Mouse (Mus musculus) embryonic facial prominence, embryonic 12.5 days (tissue): ENCODE measurements around the gene Zkscan4. TPM values are rescaled to one million over a fixed set of nuclear protein-coding genes. Genes with fewer than 3 reads are reported as not detected.
"Not testable (repeated sequence)": the region's sequence is repeated elsewhere in the genome, so short reads cannot be mapped to it uniquely, and the experiment has no call there.

Experiments used
- ATAC-seq: fragments of 200-750 bp; cut with Nextera tagmentation; 2 replicates; pipeline ENCODE4 v1.8.0; 2017; ENCODE audit not compliant: insufficient number of reproducible peaks, insufficient read depth, low FRiP score, low TSS enrichment
- H3K27ac ChIP-seq: fragments of 300-500 bp; sonication (generic); 2 replicates; pipeline ENCODE4 v1.5.1; 2016; ENCODE audit warnings: mild to moderate bottlenecking
- H3K27me3 ChIP-seq: fragments of 300-500 bp; sonication (generic); 2 replicates; pipeline ENCODE4 v1.6.1; 2016; ENCODE audit warnings: mild to moderate bottlenecking, moderate library complexity
- H3K36me3 ChIP-seq: fragments of 300-500 bp; sonication (generic); 2 replicates; pipeline ENCODE4 v1.6.1; 2016; ENCODE audit warnings: mild to moderate bottlenecking
- H3K4me1 ChIP-seq: fragments of 300-500 bp; sonication (generic); 2 replicates; pipeline ENCODE4 v1.6.1; 2016
- H3K4me2 ChIP-seq: fragments of 300-500 bp; sonication (generic); replicated peaks from 2 replicates; pipeline ENCODE4 v1.6.1; 2016; ENCODE audit warnings: mild to moderate bottlenecking, moderate library complexity
- H3K4me3 ChIP-seq: fragments of 300-500 bp; sonication (generic); 2 replicates; pipeline ENCODE4 v1.5.1; 2016; ENCODE audit warnings: mild to moderate bottlenecking
- H3K9ac ChIP-seq: fragments of 300-500 bp; sonication (generic); 2 replicates; pipeline ENCODE4 v1.6.1; 2016; ENCODE audit warnings: mild to moderate bottlenecking, moderate library complexity
- H3K9me3 ChIP-seq: fragments of 300-500 bp; sonication (generic); 2 replicates; pipeline ENCODE4 v1.6.1; 2016; ENCODE audit warnings: mild to moderate bottlenecking, moderate library complexity
- WGBS: fragments of 180-500 bp; shearing (Covaris S2); methylation state at CpG from one replicate; pipeline ENCODE4 v1.1.7; 2016; 5-methylcytosine and 5-hydroxymethylcytosine counted together
- polyA plus RNA-seq: library from polyadenylated mRNA; unstranded; fragments of >200 nt; fragmentation: Nextera tagmentation; extraction: Ambion mirVana; gene quantifications from 2 replicates; pipeline ENCODE4 v1.2.1, GENCODE M21; 2016

Gene Zkscan4
- polyA plus RNA-seq = 3.6 and 4.4 TPM in 2 replicates

DNA sequence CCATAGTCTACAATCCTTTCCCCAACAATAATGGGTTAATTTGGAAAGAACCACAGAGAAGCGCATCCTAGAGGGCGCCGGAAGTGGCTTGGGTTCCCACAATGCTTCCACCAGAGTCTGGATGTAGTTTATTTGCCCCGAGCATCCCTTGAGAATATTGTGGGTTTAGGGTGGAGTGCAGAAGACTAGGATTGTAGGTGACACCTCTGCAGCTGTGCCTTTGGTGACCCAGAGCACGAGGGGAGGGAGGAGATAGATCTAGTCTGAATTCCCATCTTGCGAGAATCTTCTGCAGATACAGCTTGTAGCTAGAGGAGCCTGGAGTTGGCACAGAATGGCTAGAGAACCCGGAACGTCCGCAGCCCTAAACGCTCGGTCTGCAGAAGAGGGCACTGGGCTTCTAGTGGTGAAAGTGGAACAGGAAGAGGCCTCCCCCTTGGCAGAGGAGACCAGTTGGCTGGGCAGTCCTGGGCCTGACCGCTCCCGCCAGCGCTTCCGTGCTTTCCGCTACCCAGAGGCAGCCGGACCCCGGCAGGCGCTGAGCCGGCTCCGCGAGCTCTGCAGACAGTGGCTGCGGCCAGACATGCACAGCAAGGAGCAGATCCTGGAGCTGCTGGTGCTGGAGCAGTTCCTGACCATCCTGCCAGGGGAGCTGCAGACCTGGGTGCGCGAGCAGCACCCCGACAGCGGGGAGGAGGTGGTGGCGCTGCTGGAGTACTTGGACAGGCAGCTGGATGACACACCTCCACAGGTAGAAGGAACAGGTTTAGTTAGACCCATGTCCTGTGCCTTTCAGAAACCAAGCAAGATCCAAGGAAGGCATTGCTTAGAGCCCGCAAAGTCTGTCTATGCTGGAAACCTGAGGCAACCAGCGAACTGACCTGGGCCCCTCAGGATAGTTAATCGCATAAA lies at the start of gene Zkscan4, which contains the start of gene Gm10065:
Zkscan4 (plus strand) TSS at position 149 of the 912 bp plus-strand sequence.
Gm10065 (minus strand) TSS at position 683 of the 912 bp plus-strand sequence.
- peak; percentile 41; the same call in 1 of the 2 replicates for ATAC-seq
- H3K27ac ChIP-seq = peak within 1 kb of the TSS; percentile 50; the same call in 1 of the 2 replicates
- H3K4me1 ChIP-seq, H3K27me3 ChIP-seq, H3K36me3 ChIP-seq, H3K9me3 ChIP-seq: not testable (repeated sequence)
- peak within 1 kb of the TSS; percentile 60 for H3K9ac ChIP-seq
- peak within 1 kb of the TSS; percentile 53 for H3K4me3 ChIP-seq
- peak within 1 kb of the TSS; percentile 59 for H3K4me2 ChIP-seq
- WGBS = 3% methylated on average over 31 of the region's 31 CpGs

DNA sequence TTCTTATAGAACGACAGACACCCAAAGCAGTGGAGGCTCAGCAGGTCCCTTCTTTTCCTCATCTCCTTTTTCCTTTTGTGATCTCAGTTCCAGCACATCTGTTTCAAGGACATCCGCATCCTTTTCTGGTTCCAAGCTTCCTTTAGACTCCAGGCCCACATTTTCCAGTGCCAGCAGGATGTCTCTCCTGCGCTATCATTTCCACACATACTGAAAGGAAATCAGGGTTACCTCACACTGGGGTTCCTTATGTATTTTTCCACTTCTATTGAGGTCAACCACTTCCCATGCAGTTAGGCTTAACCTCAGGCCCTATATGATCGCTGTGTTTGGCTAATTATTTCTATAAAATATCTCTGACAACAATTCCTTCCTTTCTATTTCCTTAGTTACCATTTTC lies 43.2 kb upstream of the Zkscan4 start:
- Histone ChIP-seq H3K9me3 (no peaks in the 10 kb centered on the region), H3K27me3 (no peaks in the 10 kb centered on the region), H3K4me1 (peaks cover 7% of the 10 kb centered on the region; the same call in 1 of the 2 replicates), H3K36me3 (no peaks in the 10 kb centered on the region), H3K9ac (no peak overlapping the region), H3K27ac (no peak overlapping the region), H3K4me2 (no peak overlapping the region), H3K4me3 (no peak overlapping the region)
- WGBS = 81% methylated on average over 4 of the region's 4 CpGs
- ATAC-seq = no peak

GRCm38 (mm10) chr13:21440503-21441206 lies 38.1 kb upstream of the Zkscan4 start, which contains the start of gene Pgbd1:
Pgbd1 (minus strand) TSS chr13:21441058.
- under 1% methylated on average over 32 of the region's 32 CpGs for WGBS
- ATAC-seq = peak; percentile 67; the same call in 1 of the 2 replicates
- no peaks in the 10 kb centered on the region for H3K9me3 ChIP-seq
- H3K27me3 ChIP-seq = no peaks in the 10 kb centered on the region
- H3K4me3 ChIP-seq = peak within 1 kb of the TSS; percentile 52
- H3K36me3 ChIP-seq = peaks cover 23% of the 10 kb centered on the region
- H3K27ac ChIP-seq = peak within 1 kb of the TSS; percentile 52
- H3K4me2 ChIP-seq = peak within 1 kb of the TSS; percentile 76
- H3K4me1 ChIP-seq = peaks cover 7% of the 10 kb centered on the region; the same call in 1 of the 2 replicates
- peak within 1 kb of the TSS; percentile 62 for H3K9ac ChIP-seq

GRCm38 (mm10) chr13:21441207-21441572 lies 37.5 kb upstream of the Zkscan4 start:
- Histone ChIP-seq H3K27me3 (no peaks in the 10 kb centered on the region), H3K4me1 (peaks cover 7% of the 10 kb centered on the region; the same call in 1 of the 2 replicates), H3K36me3 (peaks cover 27% of the 10 kb centered on the region), H3K4me3 (peak overlapping the region; percentile 52), H3K27ac (no peak overlapping the region), H3K9ac (peak overlapping the region; percentile 62; the same call in 1 of the 2 replicates), H3K4me2 (peak overlapping the region; percentile 76), H3K9me3 (no peaks in the 10 kb centered on the region)
- 14% methylated on average over 10 of the region's 10 CpGs for WGBS
- ATAC-seq = no peak

DNA sequence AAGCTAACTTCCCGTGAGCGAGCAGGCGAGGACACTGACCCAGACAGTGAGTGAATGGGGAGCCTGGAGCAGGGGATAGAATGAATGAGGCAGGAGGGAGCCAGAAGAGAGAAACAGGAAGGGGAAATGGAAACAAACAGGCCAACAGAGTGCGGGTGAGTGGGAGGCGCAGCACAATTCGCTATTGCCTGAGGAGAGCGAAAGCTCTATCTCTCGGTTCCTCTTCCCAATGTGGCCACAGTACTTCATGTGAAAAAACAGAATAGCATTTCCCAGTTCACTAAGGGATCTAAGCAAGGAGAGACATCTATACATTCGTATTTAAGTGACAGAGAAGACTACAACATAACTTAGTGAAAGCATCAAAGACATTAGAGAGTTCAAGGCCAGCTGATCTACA lies 31.9 kb upstream of the Zkscan4 start:
- no peak overlapping the region for H3K27ac ChIP-seq
- ATAC-seq = no peak
- H3K9ac ChIP-seq = no peak overlapping the region
- no peaks in the 10 kb centered on the region for H3K27me3 ChIP-seq
- no peak overlapping the region for H3K4me2 ChIP-seq
- H3K4me1 ChIP-seq = no peaks in the 10 kb centered on the region
- no peaks in the 10 kb centered on the region for H3K9me3 ChIP-seq
- H3K4me3 ChIP-seq = no peak overlapping the region
- peaks cover 52% of the 10 kb centered on the region for H3K36me3 ChIP-seq
- 89% methylated on average over 9 of the region's 9 CpGs for WGBS

GRCm38 (mm10) chr13:21447856-21448614 lies 30.7 kb upstream of the Zkscan4 start:
- Histone ChIP-seq H3K9me3 (no peaks in the 10 kb centered on the region), H3K4me3 (no peak overlapping the region), H3K4me1 (0 out of 2 replicates have a peak, but pooled peaks cover 6% of the 10 kb centered on the region), H3K27me3 (no peaks in the 10 kb centered on the region), H3K36me3 (peaks cover 52% of the 10 kb centered on the region), H3K9ac (no peak overlapping the region), H3K27ac (no peak overlapping the region), H3K4me2 (no peak overlapping the region)
- WGBS = 72% methylated on average over 16 of the region's 16 CpGs
- no peak for ATAC-seq

GRCm38 (mm10) chr13:21453042-21453441 lies 25.7 kb upstream of the Zkscan4 start:
- H3K27ac ChIP-seq = peak overlapping the region; percentile 69; the same call in 1 of the 2 replicates
- H3K4me2 ChIP-seq = peak overlapping the region; percentile 71
- WGBS = 3% methylated on average over 13 of the region's 13 CpGs
- H3K9me3 ChIP-seq = no peaks in the 10 kb centered on the region
- peak overlapping the region; percentile 70 for H3K4me3 ChIP-seq
- H3K36me3 ChIP-seq = peaks cover 10% of the 10 kb centered on the region
- H3K27me3 ChIP-seq = peaks cover 7% of the 10 kb centered on the region; the same call in 1 of the 2 replicates
- peak overlapping the region; percentile 73 for H3K9ac ChIP-seq
- ATAC-seq = no peak
- H3K4me1 ChIP-seq = 0 out of 2 replicates have a peak, but pooled peaks cover 6% of the 10 kb centered on the region

- Histone ChIP-seq H3K36me3 (peaks cover 6% of the 10 kb centered on the region; the same call in 1 of the 2 replicates), H3K9me3 (no peaks in the 10 kb centered on the region), H3K4me3 (peak within 1 kb of the TSS; percentile 70), H3K4me2 (peak within 1 kb of the TSS; percentile 71), H3K4me1 (0 out of 2 replicates have a peak, but pooled peaks cover 6% of the 10 kb centered on the region), H3K27me3 (peaks cover 7% of the 10 kb centered on the region; the same call in 1 of the 2 replicates), H3K9ac (peak within 1 kb of the TSS; percentile 73), H3K27ac (peak within 1 kb of the TSS; percentile 69; the same call in 1 of the 2 replicates)
- WGBS = under 1% methylated on average over 23 of the region's 23 CpGs
- ATAC-seq = peak; percentile 81
Observed at GRCm38 (mm10) chr13:21453449-21453848, 25.3 kb upstream of the Zkscan4 start, which contains the start of gene Zscan26. Zscan26 (minus strand) TSS chr13:21453730.

DNA sequence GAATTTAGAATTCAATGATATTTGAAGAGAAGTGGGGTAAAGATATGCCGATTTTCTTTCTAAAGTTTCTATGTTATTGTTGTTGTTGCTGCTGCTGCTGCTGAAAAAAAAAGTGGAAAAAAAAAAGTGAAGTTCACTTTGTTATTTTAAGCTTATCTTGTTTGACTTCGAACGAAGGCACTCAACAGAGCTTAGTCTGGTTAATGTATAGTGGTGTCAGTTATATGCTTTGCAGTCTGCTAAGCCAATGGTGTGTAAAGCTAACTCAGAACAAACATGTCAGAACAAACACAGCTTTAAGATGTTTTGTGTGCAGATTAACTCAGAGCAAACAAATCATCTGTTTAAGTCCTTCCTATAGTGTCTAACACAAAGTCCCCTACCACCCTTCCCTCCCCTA lies 24.6 kb upstream of the Zkscan4 start:
- H3K36me3 ChIP-seq = 0 out of 2 replicates have a peak, but pooled peaks cover 3% of the 10 kb centered on the region
- no peaks in the 10 kb centered on the region for H3K9me3 ChIP-seq
- H3K4me3 ChIP-seq = no peak overlapping the region
- H3K9ac ChIP-seq = no peak overlapping the region
- no peak overlapping the region for H3K27ac ChIP-seq
- H3K27me3 ChIP-seq = peaks cover 7% of the 10 kb centered on the region; the same call in 1 of the 2 replicates
- 85% methylated on average over 3 of the region's 3 CpGs for WGBS
- ATAC-seq = no peak
- H3K4me1 ChIP-seq = 0 out of 2 replicates have a peak, but pooled peaks cover 6% of the 10 kb centered on the region
- H3K4me2 ChIP-seq = no peak overlapping the region

- H3K4me3 ChIP-seq = no peak overlapping the region
- H3K9me3 ChIP-seq = no peaks in the 10 kb centered on the region
- H3K27me3 ChIP-seq = peaks cover 10% of the 10 kb centered on the region; the same call in 1 of the 2 replicates
- H3K9ac ChIP-seq = no peak overlapping the region
- no peak for ATAC-seq
- 0 out of 2 replicates have a peak, but pooled peaks cover 2% of the 10 kb centered on the region for H3K36me3 ChIP-seq
- no peak overlapping the region for H3K27ac ChIP-seq
- 0 out of 2 replicates have a peak, but pooled peaks cover 6% of the 10 kb centered on the region for H3K4me1 ChIP-seq
- no peak overlapping the region for H3K4me2 ChIP-seq
- 9% methylated on average over 4 of the region's 4 CpGs for WGBS
Observed at GRCm38 (mm10) chr13:21456347-21456746, 22.4 kb upstream of the Zkscan4 start.
